Mouse (Mus musculus): Measurements from ENCODE around the gene C1qtnf12.

Gene C1qtnf12

GRCm38 (mm10) chr4:155962167-155962971 is at the start of gene C1qtnf12:
Gene C1qtnf12 (plus strand): TSS chr4:155962318.
- no peak for DNase-seq (ENCODE audit: low read depth, low spot score)

- no peak for DNase-seq (ENCODE audit: low read depth, low spot score)
Observed at GRCm38 (mm10) chr4:155932031-155932430, 30.1 kb upstream of the C1qtnf12 start.

- DNase-seq (ENCODE audit: low read depth, low spot score): no peak
Observed at GRCm38 (mm10) chr4:155943049-155943452, 19.1 kb upstream of the C1qtnf12 start.

- DNase-seq (ENCODE audit: low read depth, low spot score): peak; percentile 88
Observed at GRCm38 (mm10) chr4:155943534-155944249, 18.4 kb upstream of the C1qtnf12 start, which contains the start of gene Ube2j2. Gene Ube2j2 (plus strand): TSS chr4:155943831.

GRCm38 (mm10) chr4:155944271-155944670 is 17.8 kb upstream of the C1qtnf12 start:
- no peak for DNase-seq (ENCODE audit: low read depth, low spot score)

GRCm38 (mm10) chr4:155947094-155947493 is 15.0 kb upstream of the C1qtnf12 start:
- DNase-seq (ENCODE audit: low read depth, low spot score): no peak

- no peak for DNase-seq (ENCODE audit: low read depth, low spot score)
Observed at GRCm38 (mm10) chr4:155955491-155955890, 6.6 kb upstream of the C1qtnf12 start.

- peak; percentile 54 for DNase-seq (ENCODE audit: low read depth, low spot score)
Observed at GRCm38 (mm10) chr4:155959275-155959674, 2.8 kb upstream of the C1qtnf12 start.

- DNase-seq (ENCODE audit: low read depth, low spot score): no peak
Observed at GRCm38 (mm10) chr4:155963106-155963505, 988 bp downstream of the C1qtnf12 start.

GRCm38 (mm10) chr4:155964396-155964795 is 2.3 kb downstream of the C1qtnf12 start:
- no peak for DNase-seq (ENCODE audit: low read depth, low spot score)

- no peak for DNase-seq (ENCODE audit: low read depth, low spot score)
Observed at GRCm38 (mm10) chr4:155969043-155969653, 7.0 kb downstream of the C1qtnf12 start.

GRCm38 (mm10) chr4:155970286-155970685 is 8.2 kb downstream of the C1qtnf12 start:
- DNase-seq (ENCODE audit: low read depth, low spot score): no peak

- DNase-seq (ENCODE audit: low read depth, low spot score): no peak
Observed at GRCm38 (mm10) chr4:155972651-155973050, 10.5 kb downstream of the C1qtnf12 start.

- no peak for DNase-seq (ENCODE audit: low read depth, low spot score)
Observed at GRCm38 (mm10) chr4:155973239-155973638, 11.1 kb downstream of the C1qtnf12 start.

- DNase-seq (ENCODE audit: low read depth, low spot score): no peak
Observed at GRCm38 (mm10) chr4:155981436-155982082, 19.4 kb downstream of the C1qtnf12 start.

GRCm38 (mm10) chr4:155983788-155984187 is 21.7 kb downstream of the C1qtnf12 start:
- DNase-seq (ENCODE audit: low read depth, low spot score): no peak

GRCm38 (mm10) chr4:155991211-155991907 is 29.2 kb downstream of the C1qtnf12 start:
- DNase-seq (ENCODE audit: low read depth, low spot score): no peak

- DNase-seq (ENCODE audit: low read depth, low spot score): no peak
Observed at GRCm38 (mm10) chr4:155991908-155992230, 29.8 kb downstream of the C1qtnf12 start.

- peak; percentile 89 for DNase-seq (ENCODE audit: low read depth, low spot score)
Observed at GRCm38 (mm10) chr4:155992241-155992905, 30.3 kb downstream of the C1qtnf12 start, which contains the start of the genes B3galt6 and Sdf4. Gene B3galt6 (minus strand): TSS chr4:155992649. Gene Sdf4 (plus strand): TSS chr4:155992872.

- DNase-seq (ENCODE audit: low read depth, low spot score): peak; percentile 90
Observed at GRCm38 (mm10) chr4:155992906-155993547, 30.9 kb downstream of the C1qtnf12 start.
